Mouse (Mus musculus) CH12.LX (cell line): Measurements from ENCODE around the gene Natd1.

Experiments
- PAX5 ChIP-seq: IDR thresholded peaks from 2 replicates; pipeline ENCODE4 v1.6.1; 2012; ENCODE audit warnings: low read length, inconsistent platforms, mixed read lengths
- TCF12 ChIP-seq: IDR thresholded peaks from 2 replicates; pipeline ENCODE4 v1.6.1; 2014; ENCODE audit warnings: low read depth, mild to moderate bottlenecking, inconsistent platforms, low read length, improper control_type of control experiment

DNA sequence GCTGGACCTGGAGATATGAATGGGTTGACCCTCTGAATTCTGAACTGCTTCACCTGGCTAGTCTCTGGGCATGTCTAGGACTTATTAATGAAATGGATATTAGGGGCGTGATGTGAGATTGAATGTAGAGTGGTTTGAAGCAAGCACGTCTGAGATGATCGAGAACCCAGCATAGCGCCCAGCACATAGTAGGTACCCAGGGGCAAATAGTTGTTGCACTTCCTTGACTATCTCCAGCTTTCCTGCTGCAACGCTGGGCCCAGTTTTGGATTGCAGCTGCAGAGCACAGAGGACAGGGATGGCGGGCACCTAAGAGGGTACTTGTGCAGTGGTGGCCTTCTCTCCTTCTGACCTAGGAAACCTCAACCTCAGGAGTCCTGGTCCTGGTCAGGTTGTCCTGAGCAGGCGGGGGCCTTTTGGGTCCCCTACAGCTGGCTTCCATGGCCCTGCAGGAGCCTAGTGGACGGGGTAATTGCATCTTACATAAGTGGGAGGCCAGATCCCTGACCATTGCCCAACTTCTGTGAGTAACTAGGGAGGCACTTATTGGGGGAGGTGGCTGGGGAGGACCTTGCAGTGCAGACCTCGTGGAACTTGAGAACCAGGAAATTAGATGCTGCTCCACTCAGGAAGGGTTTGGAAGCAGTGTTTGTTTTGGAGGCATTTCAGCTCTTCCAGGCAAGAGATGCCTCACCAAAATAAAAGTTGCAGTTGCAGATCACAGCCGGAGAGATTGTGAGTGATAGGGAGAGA is 18.8 kb upstream of the Natd1 start:
- TF ChIP-seq TCF12 (no peak), PAX5 (no peak)
